Mouse (Mus musculus): ENCODE results near the gene Mob3b.

Mob3b gene

GRCm38 (mm10) chr4:35156751-35157611, at the start of gene Mob3b:
Gene Mob3b (minus strand): TSS chr4:35157484.
- WGBS = under 1% methylated on average over 50 of the region's 50 CpGs

- WGBS = 73% methylated on average over 7 of the region's 7 CpGs
These were observed 47.4 kb upstream of the Mob3b start for GRCm38 (mm10) chr4:35204659-35205058.

- WGBS = 83% methylated on average over 2 of the region's 2 CpGs
These were observed 46.4 kb upstream of the Mob3b start for GRCm38 (mm10) chr4:35203724-35204123.

- WGBS = 93% methylated on average over 5 of the region's 5 CpGs
These were observed 44.4 kb upstream of the Mob3b start for GRCm38 (mm10) chr4:35201700-35202099.

- WGBS = 37% methylated on average over 7 of the region's 7 CpGs
These were observed 35.4 kb upstream of the Mob3b start for GRCm38 (mm10) chr4:35192725-35193124.

- 45% methylated on average over 5 of the region's 5 CpGs for WGBS
These were observed 32.5 kb upstream of the Mob3b start for GRCm38 (mm10) chr4:35189794-35190193.

GRCm38 (mm10) chr4:35187617-35188326, 30.5 kb upstream of the Mob3b start:
- WGBS = 95% methylated on average over 8 of the region's 8 CpGs

GRCm38 (mm10) chr4:35177926-35178645, 20.8 kb upstream of the Mob3b start:
- WGBS = 73% methylated on average over 12 of the region's 12 CpGs

- WGBS = 96% methylated on average over 2 of the region's 2 CpGs
These were observed 18.3 kb upstream of the Mob3b start for GRCm38 (mm10) chr4:35175566-35175965.

- WGBS = 86% methylated on average over 1 of the region's 1 CpGs
These were observed 16.3 kb upstream of the Mob3b start for GRCm38 (mm10) chr4:35173551-35173950.

GRCm38 (mm10) chr4:35172471-35172870, 15.2 kb upstream of the Mob3b start:
- 93% methylated on average over 2 of the region's 2 CpGs for WGBS

- 44% methylated on average over 13 of the region's 13 CpGs for WGBS
These were observed 12.4 kb upstream of the Mob3b start for GRCm38 (mm10) chr4:35169571-35170125.

- WGBS = 77% methylated on average over 5 of the region's 5 CpGs
These were observed 10.6 kb upstream of the Mob3b start for GRCm38 (mm10) chr4:35167855-35168254.

- 85% methylated on average over 3 of the region's 3 CpGs for WGBS
These were observed 8.7 kb upstream of the Mob3b start for GRCm38 (mm10) chr4:35165947-35166346.

- WGBS = 86% methylated on average over 2 of the region's 2 CpGs
These were observed 8.0 kb upstream of the Mob3b start for GRCm38 (mm10) chr4:35165275-35165674.

GRCm38 (mm10) chr4:35157815-35158214, 531 bp upstream of the Mob3b start:
- WGBS = 76% methylated on average over 11 of the region's 11 CpGs

GRCm38 (mm10) chr4:35156149-35156611, 1.1 kb downstream of the Mob3b start:
- WGBS = 1% methylated on average over 26 of the region's 26 CpGs

- WGBS = 33% methylated on average over 20 of the region's 20 CpGs
These were observed 2.0 kb downstream of the Mob3b start for GRCm38 (mm10) chr4:35155132-35155922.

GRCm38 (mm10) chr4:35154051-35154450, 3.2 kb downstream of the Mob3b start:
- WGBS = 82% methylated on average over 3 of the region's 3 CpGs

- 91% methylated on average over 4 of the region's 4 CpGs for WGBS
These were observed 5.5 kb downstream of the Mob3b start, which contains the start of gene Ifnk for GRCm38 (mm10) chr4:35151756-35152155. Gene Ifnk (plus strand): TSS chr4:35152056.

GRCm38 (mm10) chr4:35150706-35151105, 6.6 kb downstream of the Mob3b start:
- 84% methylated on average over 3 of the region's 3 CpGs for WGBS

All from cerebral cortex, adult 2 months (tissue).